Mouse (Mus musculus): ENCODE results near the gene Itga2. TPM values are rescaled to one million over a fixed set of nuclear protein-coding genes. Genes with fewer than 3 reads are reported as not detected.
A peak's percentile ranks its signal among the peaks of the same experiment; 100 is the strongest.

The Itga2 gene
- 0.02 and 0.04 TPM in 2 replicates for polyA plus RNA-seq (2012; rRNA removed)

GRCm38 (mm10) chr13:114931775-114932294, at the start of gene Itga2:
Itga2 (minus strand) TSS chr13:114932100.
- TF ChIP-seq CTCF (IDR thresholded peaks at IDR 0.05; ENCODE audit: extremely low read depth, insufficient read depth, low read length) (no peak), POLR2A (IDR thresholded peaks at IDR 0.05; ENCODE audit: extremely low read depth, insufficient read depth, low read length) (no peak)
- H3K27ac ChIP-seq (ENCODE audit: insufficient read depth, low read length) = no peak within 1 kb of the TSS
- H3K4me3 ChIP-seq (ENCODE audit: insufficient read depth, low read length) = no peak within 1 kb of the TSS
- H3K4me1 ChIP-seq (ENCODE audit: control insufficient read depth, insufficient read depth, low read length) = no peaks in the 10 kb centered on the region

GRCm38 (mm10) chr13:114980831-114981419, 49.0 kb upstream of the Itga2 start:
- TF ChIP-seq CTCF (IDR thresholded peaks at IDR 0.05; ENCODE audit: extremely low read depth, insufficient read depth, low read length) (peak; percentile 24; the same call in 1 of the 2 replicates), POLR2A (IDR thresholded peaks at IDR 0.05; ENCODE audit: extremely low read depth, insufficient read depth, low read length) (no peak)
- no peak overlapping the region for H3K27ac ChIP-seq (ENCODE audit: insufficient read depth, low read length)
- H3K4me1 ChIP-seq (ENCODE audit: control insufficient read depth, insufficient read depth, low read length) = no peaks in the 10 kb centered on the region
- no peak overlapping the region for H3K4me3 ChIP-seq (ENCODE audit: insufficient read depth, low read length)

- no peaks in the 10 kb centered on the region for H3K4me1 ChIP-seq (ENCODE audit: control insufficient read depth, insufficient read depth, low read length)
- no peak overlapping the region for H3K27ac ChIP-seq (ENCODE audit: insufficient read depth, low read length)
- H3K4me3 ChIP-seq (ENCODE audit: insufficient read depth, low read length) = no peak overlapping the region
- TF ChIP-seq CTCF (IDR thresholded peaks at IDR 0.05; ENCODE audit: extremely low read depth, insufficient read depth, low read length) = no peak
- TF ChIP-seq POLR2A (IDR thresholded peaks at IDR 0.05; ENCODE audit: extremely low read depth, insufficient read depth, low read length) = no peak
These were observed 42.7 kb upstream of the Itga2 start for GRCm38 (mm10) chr13:114974484-114975042.

GRCm38 (mm10) chr13:114971905-114972304, 40.0 kb upstream of the Itga2 start:
- TF ChIP-seq CTCF (IDR thresholded peaks at IDR 0.05; ENCODE audit: extremely low read depth, insufficient read depth, low read length) (no peak), POLR2A (IDR thresholded peaks at IDR 0.05; ENCODE audit: extremely low read depth, insufficient read depth, low read length) (no peak)
- Histone ChIP-seq H3K4me1 (ENCODE audit: control insufficient read depth, insufficient read depth, low read length) (no peaks in the 10 kb centered on the region), H3K4me3 (ENCODE audit: insufficient read depth, low read length) (no peak overlapping the region), H3K27ac (ENCODE audit: insufficient read depth, low read length) (no peak overlapping the region)

- Histone ChIP-seq H3K4me1 (ENCODE audit: control insufficient read depth, insufficient read depth, low read length) (no peaks in the 10 kb centered on the region), H3K27ac (ENCODE audit: insufficient read depth, low read length) (no peak overlapping the region), H3K4me3 (ENCODE audit: insufficient read depth, low read length) (no peak overlapping the region)
- TF ChIP-seq CTCF (IDR thresholded peaks at IDR 0.05; ENCODE audit: extremely low read depth, insufficient read depth, low read length) = peak; percentile 96
- TF ChIP-seq POLR2A (IDR thresholded peaks at IDR 0.05; ENCODE audit: extremely low read depth, insufficient read depth, low read length) = no peak
These were observed 32.3 kb upstream of the Itga2 start for GRCm38 (mm10) chr13:114964233-114964632.

GRCm38 (mm10) chr13:114954516-114954915, 22.6 kb upstream of the Itga2 start:
- no peak for TF ChIP-seq CTCF (IDR thresholded peaks at IDR 0.05; ENCODE audit: extremely low read depth, insufficient read depth, low read length)
- TF ChIP-seq POLR2A (IDR thresholded peaks at IDR 0.05; ENCODE audit: extremely low read depth, insufficient read depth, low read length) = no peak
- Histone ChIP-seq H3K27ac (ENCODE audit: insufficient read depth, low read length) (no peak overlapping the region), H3K4me3 (ENCODE audit: insufficient read depth, low read length) (no peak overlapping the region), H3K4me1 (ENCODE audit: control insufficient read depth, insufficient read depth, low read length) (no peaks in the 10 kb centered on the region)

- H3K27ac ChIP-seq (ENCODE audit: insufficient read depth, low read length) = no peak overlapping the region
- no peaks in the 10 kb centered on the region for H3K4me1 ChIP-seq (ENCODE audit: control insufficient read depth, insufficient read depth, low read length)
- H3K4me3 ChIP-seq (ENCODE audit: insufficient read depth, low read length) = no peak overlapping the region
- no peak for TF ChIP-seq POLR2A (IDR thresholded peaks at IDR 0.05; ENCODE audit: extremely low read depth, insufficient read depth, low read length)
- no peak for TF ChIP-seq CTCF (IDR thresholded peaks at IDR 0.05; ENCODE audit: extremely low read depth, insufficient read depth, low read length)
These were observed 1.6 kb upstream of the Itga2 start for GRCm38 (mm10) chr13:114933541-114933940.

GRCm38 (mm10) chr13:114930996-114931649, 777 bp downstream of the Itga2 start:
- H3K4me1 ChIP-seq (ENCODE audit: control insufficient read depth, insufficient read depth, low read length) = no peaks in the 10 kb centered on the region
- H3K27ac ChIP-seq (ENCODE audit: insufficient read depth, low read length) = no peak overlapping the region
- H3K4me3 ChIP-seq (ENCODE audit: insufficient read depth, low read length) = no peak overlapping the region
- TF ChIP-seq POLR2A (IDR thresholded peaks at IDR 0.05; ENCODE audit: extremely low read depth, insufficient read depth, low read length) (no peak), CTCF (IDR thresholded peaks at IDR 0.05; ENCODE audit: extremely low read depth, insufficient read depth, low read length) (no peak)

- Histone ChIP-seq H3K4me1 (ENCODE audit: control insufficient read depth, insufficient read depth, low read length) (no peaks in the 10 kb centered on the region), H3K27ac (ENCODE audit: insufficient read depth, low read length) (no peak overlapping the region), H3K4me3 (ENCODE audit: insufficient read depth, low read length) (no peak overlapping the region)
- TF ChIP-seq CTCF (IDR thresholded peaks at IDR 0.05; ENCODE audit: extremely low read depth, insufficient read depth, low read length) (no peak), POLR2A (IDR thresholded peaks at IDR 0.05; ENCODE audit: extremely low read depth, insufficient read depth, low read length) (no peak)
These were observed 7.1 kb downstream of the Itga2 start for GRCm38 (mm10) chr13:114924785-114925184.

Data from cortical plate, adult 2 months (tissue).